Mouse (Mus musculus): ENCODE data around the gene Lrrc8b. TPM values are rescaled to one million over a fixed set of nuclear protein-coding genes. Genes with fewer than 3 reads are reported as not detected.

Lrrc8b gene
- polyA plus RNA-seq, 1 experiment from 2014 or later, result 3.7 TPM

DNA sequence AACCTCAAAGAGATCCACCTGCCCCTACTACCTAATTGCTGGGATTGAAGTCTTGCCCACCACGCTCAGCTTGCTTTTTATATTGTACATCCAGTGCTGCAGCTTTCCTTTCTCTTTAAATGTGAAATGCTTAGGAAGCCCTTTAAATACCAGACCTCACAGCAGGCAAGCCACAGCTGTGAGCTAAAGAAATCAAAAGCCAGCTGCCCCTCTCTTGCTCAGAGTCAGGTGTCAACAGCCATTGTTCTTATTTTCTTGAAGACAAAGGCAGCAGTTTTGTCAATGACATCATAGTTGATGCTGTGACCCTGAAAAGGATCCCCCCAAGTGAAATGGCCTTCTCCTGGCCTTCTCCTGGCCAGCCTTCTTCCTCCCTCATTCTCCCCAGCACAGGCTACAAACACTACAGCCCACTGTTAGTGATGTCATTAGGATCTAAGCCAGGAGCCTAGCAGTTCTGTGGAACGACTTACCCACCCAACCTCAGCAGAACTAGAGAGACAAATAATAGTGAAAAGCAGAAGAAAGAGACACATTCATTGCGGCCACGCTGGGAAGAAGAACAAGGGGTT, 82.9 kb downstream of the Lrrc8b start:
- peak; percentile 38; the same call in 1 of the 2 replicates for ATAC-seq (ENCODE audit: insufficient number of reproducible peaks, insufficient read depth, low FRiP score, low TSS enrichment, low read depth)
- no peaks in the 10 kb centered on the region for H3K36me3 ChIP-seq
- 0 out of 2 replicates have a peak, but pooled peaks cover 11% of the 10 kb centered on the region for H3K27me3 ChIP-seq
- H3K9ac ChIP-seq (replicated peaks), result no peak overlapping the region
- 51% methylated on average over 4 of the region's 4 CpGs for WGBS
- H3K4me2 ChIP-seq, result no peak overlapping the region
- peak overlapping the region; percentile 74 for H3K27ac ChIP-seq
- peaks cover 7% of the 10 kb centered on the region; the same call in 1 of the 2 replicates for H3K9me3 ChIP-seq
- no peak overlapping the region for H3K4me3 ChIP-seq (replicated peaks)
- H3K4me1 ChIP-seq (replicated peaks), result peaks cover 41% of the 10 kb centered on the region

GRCm38 (mm10) chr5:105499396-105499795, 83.8 kb downstream of the Lrrc8b start:
- WGBS, result 91% methylated on average over 1 of the region's 1 CpGs
- H3K9ac ChIP-seq (replicated peaks), result no peak overlapping the region
- no peak for ATAC-seq (ENCODE audit: insufficient number of reproducible peaks, insufficient read depth, low FRiP score, low TSS enrichment, low read depth)
- H3K9me3 ChIP-seq, result peaks cover 10% of the 10 kb centered on the region; the same call in 1 of the 2 replicates
- H3K27me3 ChIP-seq, result 0 out of 2 replicates have a peak, but pooled peaks cover 11% of the 10 kb centered on the region
- no peaks in the 10 kb centered on the region for H3K36me3 ChIP-seq
- H3K4me2 ChIP-seq, result no peak overlapping the region
- no peak overlapping the region for H3K4me3 ChIP-seq (replicated peaks)
- H3K27ac ChIP-seq, result no peak overlapping the region
- H3K4me1 ChIP-seq (replicated peaks), result peaks cover 37% of the 10 kb centered on the region

DNA sequence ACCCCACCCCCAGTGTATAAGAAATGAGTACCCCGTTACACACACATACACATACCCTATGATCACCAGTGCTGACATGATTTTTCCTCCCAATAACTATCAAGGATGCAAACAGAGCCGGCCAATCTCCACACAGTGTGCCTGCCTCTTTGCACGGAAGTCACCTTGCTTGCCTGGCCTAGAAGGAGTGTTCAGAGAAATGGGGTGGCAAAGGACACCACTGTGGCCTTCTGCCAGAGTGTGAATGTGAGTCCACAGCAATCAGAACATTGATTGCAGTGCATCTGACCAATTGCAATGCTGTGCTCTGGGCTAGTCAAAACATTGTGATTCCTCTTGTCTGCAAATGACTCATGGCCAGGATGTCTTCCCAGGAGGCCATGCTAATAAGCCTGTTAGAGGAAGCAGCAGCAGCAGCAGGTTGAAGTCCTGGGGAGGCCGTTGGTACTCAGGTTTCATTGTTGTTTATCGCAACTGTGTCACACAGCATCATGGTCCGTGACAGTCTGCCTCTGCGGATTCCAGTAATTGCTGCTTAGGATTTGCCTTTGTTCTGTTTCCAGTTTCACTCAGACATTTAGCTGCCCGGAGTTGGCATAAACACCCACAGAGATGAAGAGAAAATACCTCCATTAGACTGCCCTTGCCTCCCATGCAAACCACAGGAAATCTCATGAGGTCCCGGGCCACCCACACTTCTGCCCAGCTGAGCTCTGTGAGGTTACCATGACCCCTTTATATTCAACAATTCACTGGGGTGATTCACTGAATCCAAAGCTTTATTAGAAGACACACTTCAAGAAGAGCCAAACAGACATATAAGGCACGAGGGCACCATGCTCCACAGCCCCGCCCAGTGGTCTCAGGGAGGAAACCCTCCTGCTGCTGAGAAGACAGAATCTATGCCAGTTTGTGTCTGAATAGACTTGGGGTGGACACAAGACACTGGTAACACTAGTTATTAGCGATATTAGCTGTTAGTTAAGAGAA, 84.9 kb downstream of the Lrrc8b start:
- no peak overlapping the region for H3K4me3 ChIP-seq (replicated peaks)
- peaks cover 10% of the 10 kb centered on the region; the same call in 1 of the 2 replicates for H3K9me3 ChIP-seq
- H3K27me3 ChIP-seq, result 0 out of 2 replicates have a peak, but pooled peaks cover 10% of the 10 kb centered on the region
- WGBS, result 42% methylated on average over 12 of the region's 12 CpGs
- H3K36me3 ChIP-seq, result no peaks in the 10 kb centered on the region
- H3K4me2 ChIP-seq, result no peak overlapping the region
- peaks cover 28% of the 10 kb centered on the region for H3K4me1 ChIP-seq (replicated peaks)
- no peak overlapping the region for H3K27ac ChIP-seq
- ATAC-seq (ENCODE audit: insufficient number of reproducible peaks, insufficient read depth, low FRiP score, low TSS enrichment, low read depth), result no peak
- no peak overlapping the region for H3K9ac ChIP-seq (replicated peaks)

DNA sequence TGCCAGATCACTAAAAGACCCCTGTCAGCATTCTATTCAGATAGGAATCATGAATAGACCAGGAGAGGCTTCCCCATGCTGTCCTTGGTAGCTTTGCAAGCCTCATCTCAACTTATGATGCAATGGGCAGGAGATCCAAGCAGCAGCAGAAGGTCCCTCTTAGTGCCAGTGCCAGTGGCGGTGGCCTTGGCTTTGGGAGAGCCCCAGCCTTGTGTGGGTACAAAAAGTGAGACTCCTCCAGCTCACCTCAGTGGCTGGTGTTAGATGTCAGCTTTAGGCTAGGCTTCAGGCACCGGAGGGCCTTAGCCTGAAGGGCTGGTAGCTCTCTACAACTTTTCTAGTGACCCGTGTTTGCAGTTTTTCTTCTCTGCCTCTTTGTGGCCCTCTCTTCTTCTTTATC, 85.6 kb downstream of the Lrrc8b start:
- Histone ChIP-seq H3K4me1 (replicated peaks) (peaks cover 22% of the 10 kb centered on the region), H3K9me3 (peaks cover 10% of the 10 kb centered on the region; the same call in 1 of the 2 replicates), H3K4me2 (no peak overlapping the region), H3K4me3 (replicated peaks) (no peak overlapping the region), H3K9ac (replicated peaks) (no peak overlapping the region), H3K36me3 (no peaks in the 10 kb centered on the region), H3K27me3 (0 out of 2 replicates have a peak, but pooled peaks cover 4% of the 10 kb centered on the region), H3K27ac (no peak overlapping the region)
- WGBS, result 87% methylated on average over 3 of the region's 3 CpGs
- ATAC-seq (ENCODE audit: insufficient number of reproducible peaks, insufficient read depth, low FRiP score, low TSS enrichment, low read depth), result no peak

DNA sequence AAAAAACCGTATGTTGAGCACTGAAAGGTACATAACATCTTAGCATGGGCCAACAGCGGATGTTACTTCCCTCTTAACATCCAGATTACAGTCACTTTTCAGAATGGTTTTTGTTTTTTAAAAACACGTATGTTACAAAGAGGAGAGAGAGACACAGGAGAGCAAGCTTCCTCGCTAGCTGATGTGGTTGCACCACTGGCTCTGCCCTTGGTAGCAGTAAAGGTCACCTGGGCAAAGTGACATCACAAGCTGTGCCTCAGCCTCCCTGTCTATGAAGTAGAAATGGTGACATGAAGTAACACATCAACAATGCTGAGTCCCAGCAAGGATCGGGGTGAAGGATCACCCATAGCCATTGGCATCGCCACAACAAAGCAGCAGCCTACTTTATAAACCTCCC, 93.2 kb downstream of the Lrrc8b start:
- ATAC-seq (ENCODE audit: insufficient number of reproducible peaks, insufficient read depth, low FRiP score, low TSS enrichment, low read depth), result no peak
- no peak overlapping the region for H3K4me2 ChIP-seq
- 92% methylated on average over 6 of the region's 6 CpGs for WGBS

DNA sequence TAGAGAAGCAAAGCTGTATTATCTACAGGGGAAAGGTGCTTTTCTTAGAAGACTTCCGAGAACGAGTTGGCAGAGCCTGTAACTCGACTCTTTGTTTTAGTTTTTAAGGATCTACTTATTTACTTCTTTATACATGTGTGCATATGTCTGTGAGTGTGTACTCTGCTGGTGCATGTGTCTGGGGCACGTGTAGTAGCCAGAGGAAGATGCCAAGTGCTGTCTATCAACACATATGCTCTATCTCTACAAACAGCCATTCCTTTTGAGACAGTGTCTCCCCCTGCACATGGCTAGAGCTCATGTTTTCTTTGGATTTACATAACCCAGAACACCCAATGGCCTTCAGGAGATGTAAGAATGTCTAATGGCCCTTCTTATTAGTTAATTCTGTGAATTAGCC, 96.7 kb downstream of the Lrrc8b start:
- H3K4me2 ChIP-seq, result no peak overlapping the region
- no peak overlapping the region for H3K4me3 ChIP-seq (replicated peaks)
- no peaks in the 10 kb centered on the region for H3K36me3 ChIP-seq
- no peak for ATAC-seq (ENCODE audit: insufficient number of reproducible peaks, insufficient read depth, low FRiP score, low TSS enrichment, low read depth)
- no peak overlapping the region for H3K9ac ChIP-seq (replicated peaks)
- H3K4me1 ChIP-seq (replicated peaks), result no peaks in the 10 kb centered on the region
- H3K27me3 ChIP-seq, result peaks cover 3% of the 10 kb centered on the region; the same call in 1 of the 2 replicates
- H3K9me3 ChIP-seq, result no peaks in the 10 kb centered on the region
- H3K27ac ChIP-seq, result no peak overlapping the region
- 67% methylated on average over 4 of the region's 4 CpGs for WGBS

More for the DNA sequence above, 93.2 kb downstream of the Lrrc8b start:
- no peaks in the 10 kb centered on the region for H3K9me3 ChIP-seq
- no peak overlapping the region for H3K4me3 ChIP-seq (replicated peaks)
- no peaks in the 10 kb centered on the region for H3K36me3 ChIP-seq
- no peaks in the 10 kb centered on the region for H3K27me3 ChIP-seq
- H3K27ac ChIP-seq, result no peak overlapping the region
- no peaks in the 10 kb centered on the region for H3K4me1 ChIP-seq (replicated peaks)
- no peak overlapping the region for H3K9ac ChIP-seq (replicated peaks)

- H3K4me2 ChIP-seq, result no peak overlapping the region
- H3K9me3 ChIP-seq, result no peaks in the 10 kb centered on the region
- H3K4me1 ChIP-seq (replicated peaks), result peaks cover 12% of the 10 kb centered on the region
- no peak overlapping the region for H3K4me3 ChIP-seq (replicated peaks)
- H3K27me3 ChIP-seq, result peaks cover 4% of the 10 kb centered on the region; the same call in 1 of the 2 replicates
- H3K27ac ChIP-seq, result no peak overlapping the region
- H3K36me3 ChIP-seq, result no peaks in the 10 kb centered on the region
- no peak for ATAC-seq (ENCODE audit: insufficient number of reproducible peaks, insufficient read depth, low FRiP score, low TSS enrichment, low read depth)
- no peak overlapping the region for H3K9ac ChIP-seq (replicated peaks)
- WGBS, result 49% methylated on average over 6 of the region's 6 CpGs
Observed at GRCm38 (mm10) chr5:105515532-105515931, 100.0 kb downstream of the Lrrc8b start.

DNA sequence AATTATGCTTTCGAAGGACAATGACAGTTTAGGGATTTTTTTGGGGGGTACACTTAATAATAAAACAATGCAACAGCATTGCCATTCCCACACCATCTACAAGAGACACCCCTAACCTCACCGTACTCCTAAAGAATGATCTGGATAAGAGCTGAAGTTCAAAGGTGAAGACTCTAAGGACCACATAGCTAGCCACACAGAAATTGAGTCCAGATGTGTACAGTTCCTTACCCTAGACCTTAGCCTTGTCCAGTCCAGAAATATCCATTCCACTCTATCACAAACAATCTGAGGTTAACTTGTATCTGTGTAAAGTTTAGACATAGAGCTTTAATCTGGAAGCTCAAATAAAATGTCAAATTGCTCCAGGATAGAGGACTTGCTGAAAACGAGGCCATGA, 100.7 kb downstream of the Lrrc8b start:
- no peak overlapping the region for H3K4me2 ChIP-seq
- H3K4me1 ChIP-seq (replicated peaks), result peaks cover 17% of the 10 kb centered on the region
- WGBS, result 42% methylated on average over 3 of the region's 3 CpGs
- peaks cover 4% of the 10 kb centered on the region; the same call in 1 of the 2 replicates for H3K27me3 ChIP-seq
- H3K9ac ChIP-seq (replicated peaks), result no peak overlapping the region
- ATAC-seq (ENCODE audit: insufficient number of reproducible peaks, insufficient read depth, low FRiP score, low TSS enrichment, low read depth), result no peak
- no peaks in the 10 kb centered on the region for H3K9me3 ChIP-seq
- no peak overlapping the region for H3K4me3 ChIP-seq (replicated peaks)
- H3K36me3 ChIP-seq, result no peaks in the 10 kb centered on the region
- no peak overlapping the region for H3K27ac ChIP-seq

DNA sequence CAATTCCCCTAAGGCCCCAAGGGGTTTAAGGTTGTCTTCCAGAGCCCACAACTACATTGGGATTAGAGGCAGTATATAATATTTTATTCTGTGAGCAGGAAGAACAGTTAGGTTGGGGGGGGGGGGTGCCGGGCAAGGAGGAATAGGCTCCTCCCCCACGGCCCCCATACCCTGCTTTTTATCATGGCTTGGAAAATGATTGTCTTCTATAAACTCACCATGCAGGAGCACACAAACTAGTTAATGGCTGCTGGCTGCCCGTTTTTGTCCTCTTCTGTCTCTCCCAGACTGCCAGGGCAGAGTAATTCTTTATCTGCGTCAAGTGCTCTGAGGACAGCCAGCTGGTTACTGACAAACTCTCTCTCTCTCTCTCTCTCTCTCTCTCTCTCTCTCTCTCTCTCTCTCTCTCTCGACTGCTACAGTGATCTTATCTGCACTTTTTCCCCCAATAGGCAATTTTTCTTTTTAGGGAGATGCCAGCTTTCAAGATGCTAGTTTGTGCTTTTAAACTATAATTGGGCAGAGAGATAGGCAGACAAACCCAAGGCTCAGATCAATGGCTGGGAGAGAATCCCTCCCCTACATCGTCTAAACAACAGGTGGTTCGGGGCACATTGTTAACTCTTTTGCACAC, 102.5 kb downstream of the Lrrc8b start:
- no peak for ATAC-seq (ENCODE audit: insufficient number of reproducible peaks, insufficient read depth, low FRiP score, low TSS enrichment, low read depth)
- H3K27ac ChIP-seq, result no peak overlapping the region
- H3K4me3 ChIP-seq (replicated peaks), result peak overlapping the region; percentile 75
- no peaks in the 10 kb centered on the region for H3K9me3 ChIP-seq
- H3K27me3 ChIP-seq, result peaks cover 4% of the 10 kb centered on the region; the same call in 1 of the 2 replicates
- no peaks in the 10 kb centered on the region for H3K36me3 ChIP-seq
- peak overlapping the region; percentile 84 for H3K4me2 ChIP-seq
- no peak overlapping the region for H3K9ac ChIP-seq (replicated peaks)
- WGBS, result 23% methylated on average over 7 of the region's 7 CpGs
- peaks cover 17% of the 10 kb centered on the region for H3K4me1 ChIP-seq (replicated peaks)

DNA sequence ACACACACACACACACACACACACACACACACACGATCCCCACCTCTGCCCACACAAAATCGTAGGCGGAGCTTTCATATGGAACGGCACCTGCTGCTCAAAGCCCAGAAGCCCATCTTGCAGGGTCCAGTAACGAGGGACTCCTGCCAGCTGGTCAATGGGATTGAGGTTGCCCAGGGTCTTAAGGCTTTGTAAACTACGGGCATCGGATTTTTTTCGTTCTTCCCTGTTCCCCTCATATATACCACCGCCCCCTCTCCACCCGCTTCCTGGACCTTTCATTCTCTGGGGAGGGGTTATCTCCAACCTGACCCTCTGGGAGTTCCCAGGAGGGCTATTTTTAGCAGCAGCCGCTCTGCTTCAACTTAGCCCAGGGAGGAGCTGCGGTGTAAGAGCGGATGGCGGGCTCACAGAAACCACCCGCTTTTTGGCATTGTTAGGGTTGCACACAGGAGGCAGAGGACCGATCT, 103.1 kb downstream of the Lrrc8b start:
- ATAC-seq (ENCODE audit: insufficient number of reproducible peaks, insufficient read depth, low FRiP score, low TSS enrichment, low read depth), result peak; percentile 17
- H3K27me3 ChIP-seq, result peaks cover 4% of the 10 kb centered on the region; the same call in 1 of the 2 replicates
- H3K27ac ChIP-seq, result 0 out of 2 replicates have a peak overlapping the region, but pooled peaks have one; percentile 57
- peaks cover 17% of the 10 kb centered on the region for H3K4me1 ChIP-seq (replicated peaks)
- H3K4me2 ChIP-seq, result peak overlapping the region; percentile 84
- H3K9me3 ChIP-seq, result no peaks in the 10 kb centered on the region
- H3K4me3 ChIP-seq (replicated peaks), result peak overlapping the region; percentile 75
- H3K9ac ChIP-seq (replicated peaks), result peak overlapping the region; percentile 77
- 3% methylated on average over 16 of the region's 16 CpGs for whole genome bisulfite sequencing
- H3K36me3 ChIP-seq, result no peaks in the 10 kb centered on the region
